ENCODE assay signal across 13 mouse cellular contexts in the genomic region with DNA sequence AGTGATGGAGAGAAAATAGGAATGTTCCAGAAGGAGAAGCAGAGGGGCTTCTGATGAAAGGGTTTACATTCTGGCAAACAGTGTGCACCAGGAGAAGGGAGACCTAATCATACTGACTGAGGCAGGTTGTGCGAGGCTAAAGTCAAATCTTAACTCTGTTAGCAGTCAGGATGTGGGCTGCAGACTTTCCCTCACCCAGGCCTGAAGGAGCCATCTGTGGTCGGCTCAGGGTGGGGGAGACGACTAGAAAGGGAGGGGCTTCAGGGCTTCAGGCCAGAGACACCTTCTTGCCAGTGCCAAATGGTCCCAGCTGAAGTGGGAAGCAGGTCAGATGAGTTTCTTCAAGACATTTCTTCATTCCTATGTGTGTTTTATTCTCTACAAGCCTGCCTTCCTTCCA. TPM values are rescaled to one million over a fixed set of nuclear protein-coding genes. Genes with fewer than 3 reads are reported as not detected.
"Had no signal": no experiment of that assay in that cellular context is flagged by ENCODE, and none has a peak within 500 bp of the region (broad histone marks: within the 10 kb centered on the region; RNA-seq: fewer than 3 reads in every experiment).

No protein-coding gene starts in this region.

- H3K9me3 ChIP-seq: kidney, embryonic 15.5 days; limb, embryonic 12.5 days; midbrain, embryonic 13.5 days had no signal

- DNase-seq: kidney, adult 2 months; kidney, postnatal 25 days; liver; lung, adult 18-20 months; right cerebral cortex, postnatal 25 days had no signal

- H3K9ac ChIP-seq: kidney, embryonic 15.5 days; limb, embryonic 12.5 days; liver, embryonic 14.5 days; midbrain, embryonic 13.5 days had no signal

- H3K4me2 ChIP-seq: kidney, embryonic 15.5 days; limb, embryonic 12.5 days; midbrain, embryonic 13.5 days had no signal

- ATAC-seq: midbrain, embryonic 13.5 days had no signal

- H3K27ac ChIP-seq: kidney, embryonic 15.5 days; limb, embryonic 12.5 days; liver, embryonic 14.5 days; midbrain, embryonic 13.5 days had no signal

- H3K4me3 ChIP-seq: kidney, embryonic 15.5 days; limb, embryonic 12.5 days; midbrain, embryonic 13.5 days had no signal

- H3K27me3 ChIP-seq: kidney, embryonic 15.5 days; limb, embryonic 12.5 days; midbrain, embryonic 13.5 days had no signal

- H3K4me1 ChIP-seq: kidney, embryonic 15.5 days; midbrain, embryonic 13.5 days had no signal

- H3K36me3 ChIP-seq: kidney, embryonic 15.5 days; limb, embryonic 12.5 days; midbrain, embryonic 13.5 days had no signal

RNA-seq across cellular contexts. Expression of a gene that starts 19.4 kb away (rescaled TPM):
- total RNA-seq: midbrain, postnatal 0 days had no signal
- polyA plus RNA-seq: neural tube, embryonic 14.5 days; testis, adult 2 months had no signal

RNA-seq across cellular contexts. Expression of a gene that starts 39.8 kb away (rescaled TPM):
- polyA plus RNA-seq: stomach, embryonic 14.5 days had no signal

RNA-seq across cellular contexts. Expression of a gene that starts 58.8 kb away (rescaled TPM):
- polyA plus RNA-seq: neural tube, embryonic 14.5 days had no signal
